Mouse (Mus musculus) G1E-ER4 (cell line): Measurements from ENCODE around the gene Depdc1a. TPM values are rescaled to one million over a fixed set of nuclear protein-coding genes. Genes with fewer than 3 reads are reported as not detected.

Source experiments
- GATA1 ChIP-seq: IDR thresholded peaks from one replicate; pipeline ENCODE4 v1.8.0; 2012; ENCODE audit warnings: low read length, inconsistent platforms
- polyA plus RNA-seq: library from polyadenylated mRNA; stranded (reverse); fragments of >175 nt; gene quantifications from 2 replicates; pipeline ENCODE4 v1.2.3, GENCODE M21; 2012

The Depdc1a gene
- 0.46 and 0.91 TPM in 2 replicates for polyA plus RNA-seq

- TF ChIP-seq GATA1, result no peak
These were observed at the start of gene Depdc1a for GRCm38 (mm10) chr3:159495243-159495801. Gene Depdc1a (plus strand): TSS chr3:159495433.

GRCm38 (mm10) chr3:159470059-159470458 lies 25.2 kb upstream of the Depdc1a start:
- no peak for TF ChIP-seq GATA1

DNA sequence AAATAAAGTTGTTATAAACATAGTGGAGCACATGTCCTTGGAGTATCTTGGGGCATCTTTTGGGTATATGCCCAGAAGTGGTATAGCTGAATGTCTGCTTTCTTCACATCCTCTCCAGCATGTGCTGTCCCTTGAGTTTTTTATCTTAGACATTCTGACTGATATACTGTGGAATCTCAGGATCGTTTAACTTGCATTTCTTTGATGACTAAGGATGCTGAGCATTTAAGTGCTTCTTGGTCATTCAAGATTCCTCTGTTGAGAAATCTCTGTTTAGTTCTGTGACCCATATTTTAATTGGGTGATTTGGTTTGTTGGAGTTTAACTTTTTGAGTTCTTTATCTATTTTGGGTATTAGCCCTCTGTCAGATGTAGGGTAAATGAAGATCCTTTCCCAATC lies 19.8 kb upstream of the Depdc1a start:
- TF ChIP-seq GATA1, result no peak

DNA sequence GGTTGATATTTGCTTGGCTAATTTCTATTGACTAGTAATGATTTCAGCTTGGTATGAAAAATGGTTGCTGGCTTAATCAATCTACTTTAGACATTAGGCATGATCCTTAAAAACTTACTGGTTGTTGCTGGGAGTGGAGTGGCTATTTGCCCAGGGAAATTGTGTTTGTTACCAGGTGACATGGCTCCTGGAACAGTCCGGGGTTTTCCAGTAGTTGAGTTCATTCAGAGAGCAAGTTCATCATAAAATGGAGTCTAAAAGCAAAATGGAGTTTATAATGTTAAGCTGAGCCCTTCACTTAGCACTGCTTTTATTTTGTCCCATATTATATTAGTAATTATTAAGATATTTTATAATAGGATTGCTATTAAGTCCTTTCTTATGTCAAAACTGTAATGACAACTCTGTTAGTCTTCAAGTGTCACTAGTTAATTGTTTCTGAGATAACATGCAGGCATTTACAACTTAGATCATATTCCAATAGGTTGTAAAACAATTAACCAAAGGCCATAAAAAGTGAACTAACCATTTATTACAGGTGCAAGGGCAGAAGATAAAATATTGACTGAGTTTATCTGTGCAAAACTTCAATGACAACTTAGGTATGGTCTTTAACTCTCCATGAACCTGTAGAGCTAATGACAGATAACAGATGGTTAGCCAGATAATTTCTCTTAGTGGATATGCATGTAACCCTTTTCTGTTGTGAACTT lies 17.8 kb upstream of the Depdc1a start:
- TF ChIP-seq GATA1, result no peak

DNA sequence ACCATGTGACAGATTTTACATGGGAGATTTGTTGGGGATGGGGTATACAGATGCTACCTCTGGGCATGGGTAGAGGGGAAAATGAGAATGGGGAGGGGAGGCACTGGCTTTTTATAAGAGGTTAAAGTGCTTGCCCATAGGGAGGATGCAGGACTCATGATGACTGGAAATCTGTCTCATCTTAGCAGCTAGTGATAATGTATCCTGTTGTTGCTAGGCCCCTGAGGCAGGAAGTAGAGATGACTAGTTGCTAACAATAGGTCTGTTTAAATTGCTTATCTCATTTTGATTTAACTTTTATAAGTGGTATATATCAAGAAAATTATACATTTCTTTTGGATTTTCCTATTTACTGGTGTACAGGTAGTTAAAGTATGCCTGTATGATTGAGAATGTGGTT lies 13.7 kb downstream of the Depdc1a start:
- TF ChIP-seq GATA1, result no peak

DNA sequence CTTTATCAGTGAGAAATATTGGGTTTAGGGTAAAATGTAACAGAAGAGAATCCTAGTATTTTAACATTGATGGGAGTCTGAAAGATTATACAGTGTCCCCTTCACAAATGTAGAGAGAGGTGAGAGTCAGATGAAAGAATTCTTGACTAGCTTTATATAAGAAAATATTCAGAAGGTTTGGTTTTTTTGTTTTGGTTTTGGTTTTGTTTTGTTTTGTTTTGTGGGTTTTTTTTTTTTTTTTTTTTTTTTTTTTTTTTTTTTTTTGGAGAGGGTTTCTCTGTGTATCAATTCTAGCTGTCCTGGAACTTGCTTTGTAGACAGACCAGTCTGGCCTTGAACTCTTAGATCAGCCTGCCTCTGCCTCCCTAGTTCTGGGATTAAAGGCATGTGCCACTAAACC lies 33.3 kb downstream of the Depdc1a start:
- no peak for TF ChIP-seq GATA1

GRCm38 (mm10) chr3:159548303-159548702 lies 53.1 kb downstream of the Depdc1a start:
- no peak for TF ChIP-seq GATA1

- TF ChIP-seq GATA1, result no peak
These were observed 55.0 kb downstream of the Depdc1a start for GRCm38 (mm10) chr3:159550224-159550623.

Other genes with a start within 250 kb of the Depdc1a start
- gene Rpe65, start 103.7 kb downstream of the Depdc1a start, polyA plus RNA-seq, result not detected in 2 replicates